Mouse (Mus musculus) frontal cortex, adult 2 months (tissue): ENCODE data around the gene Acvr2a. TPM values are rescaled to one million over a fixed set of nuclear protein-coding genes. Genes with fewer than 3 reads are reported as not detected.

Experiments used
- DNase-seq, 2 experiments: peaks; one replicate each; pipeline ENCODE4 v3.0.0; 2022; ENCODE audit warnings: low spot score in 1 of 2; ENCODE audit errors: extremely low spot score in 1 of 2
- polyA plus RNA-seq: library from polyadenylated mRNA; depleted of rRNA; stranded (reverse); fragments of >200 nt; gene quantifications from 2 replicates; pipeline ENCODE4 v1.2.3, GENCODE M21; 2012; rRNA removed

Acvr2a gene
- polyA plus RNA-seq = 16.8 and 21.8 TPM in 2 replicates

- DNase-seq = peak; percentile 63 to 90
Observed at GRCm38 (mm10) chr2:48813371-48814222, at the start of gene Acvr2a. TSS of gene Acvr2a (plus strand) at chr2:48814109.

GRCm38 (mm10) chr2:48766513-48766912, 47.4 kb upstream of the Acvr2a start:
- no peak for DNase-seq

- peak; percentile 20 to 47 for DNase-seq
Observed at GRCm38 (mm10) chr2:48767778-48768177, 46.1 kb upstream of the Acvr2a start.

GRCm38 (mm10) chr2:48768219-48768618, 45.7 kb upstream of the Acvr2a start:
- no peak for DNase-seq

- no peak for DNase-seq
Observed at GRCm38 (mm10) chr2:48770100-48770499, 43.8 kb upstream of the Acvr2a start.

- DNase-seq = no peak
Observed at GRCm38 (mm10) chr2:48770634-48771033, 43.3 kb upstream of the Acvr2a start.

GRCm38 (mm10) chr2:48775281-48775680, 38.6 kb upstream of the Acvr2a start:
- peak; percentile 2 to 45 for DNase-seq

- no peak for DNase-seq
Observed at GRCm38 (mm10) chr2:48788901-48789300, 25.0 kb upstream of the Acvr2a start.

GRCm38 (mm10) chr2:48814223-48815038, 522 bp downstream of the Acvr2a start:
- peak in 1 of 2 experiments; percentile 50 for DNase-seq

GRCm38 (mm10) chr2:48815039-48815590, 1.2 kb downstream of the Acvr2a start:
- DNase-seq = no peak

GRCm38 (mm10) chr2:48816141-48817028, 2.5 kb downstream of the Acvr2a start:
- DNase-seq = no peak

GRCm38 (mm10) chr2:48825878-48826277, 12.0 kb downstream of the Acvr2a start:
- DNase-seq = no peak

- no peak for DNase-seq
Observed at GRCm38 (mm10) chr2:48826380-48826779, 12.5 kb downstream of the Acvr2a start.

GRCm38 (mm10) chr2:48830492-48830891, 16.6 kb downstream of the Acvr2a start:
- DNase-seq = no peak

GRCm38 (mm10) chr2:48832305-48832704, 18.4 kb downstream of the Acvr2a start:
- no peak for DNase-seq

GRCm38 (mm10) chr2:48833884-48834450, 20.1 kb downstream of the Acvr2a start:
- no peak for DNase-seq

GRCm38 (mm10) chr2:48841611-48842470, 27.9 kb downstream of the Acvr2a start:
- DNase-seq = no peak

- DNase-seq = no peak
Observed at GRCm38 (mm10) chr2:48846689-48847398, 32.9 kb downstream of the Acvr2a start.
